Mouse (Mus musculus) lung, embryonic 14.5 days (tissue): ENCODE results near the gene A4galt. TPM values are rescaled to one million over a fixed set of nuclear protein-coding genes. Genes with fewer than 3 reads are reported as not detected.
A peak's percentile ranks its signal among the peaks of the same experiment; 100 is the strongest.

ENCODE experiments used
- ATAC-seq: fragments of 200-750 bp; cut with Nextera tagmentation; 2 replicates; pipeline ENCODE4 v1.8.0; 2017; ENCODE audit warnings: mild to moderate bottlenecking, moderate TSS enrichment, moderate library complexity; ENCODE audit not compliant: insufficient read depth
- DNase-seq: peaks from one replicate; pipeline ENCODE4 v3.0.0-alpha.2; 2015
- H3K27ac ChIP-seq: fragments of 300-500 bp; sonication (generic); 2 replicates; pipeline ENCODE4 v1.5.1; 2014; ENCODE audit warnings: low read depth, mild to moderate bottlenecking, moderate library complexity
- H3K27me3 ChIP-seq: fragments of 300-500 bp; sonication (generic); 2 replicates; pipeline ENCODE4 v1.6.1; 2014; ENCODE audit warnings: low read length, control low read depth; ENCODE audit not compliant: insufficient read depth
- H3K36me3 ChIP-seq: fragments of 300-500 bp; sonication (generic); 2 replicates; pipeline ENCODE4 v1.6.1; 2014; ENCODE audit warnings: control low read depth; ENCODE audit not compliant: insufficient read depth
- H3K4me1 ChIP-seq: fragments of 300-500 bp; sonication (generic); 2 replicates; pipeline ENCODE4 v1.6.1; 2014; ENCODE audit warnings: antibody characterized with exemption, control low read depth; ENCODE audit not compliant: insufficient read depth
- H3K4me2 ChIP-seq: fragments of 300-500 bp; sonication (generic); 2 replicates; pipeline ENCODE4 v1.6.1; 2014; ENCODE audit warnings: mild to moderate bottlenecking
- H3K4me3 ChIP-seq: fragments of 300-500 bp; sonication (generic); 2 replicates; pipeline ENCODE4 v1.5.1; 2014; ENCODE audit warnings: low read depth, low read length
- H3K9ac ChIP-seq: fragments of 300-500 bp; sonication (generic); 2 replicates; pipeline ENCODE4 v1.6.1; 2014
- H3K9me3 ChIP-seq: fragments of 300-500 bp; sonication (generic); 2 replicates; pipeline ENCODE4 v1.6.1; 2016; ENCODE audit warnings: low read depth, low read length, control low read depth
- CTCF ChIP-seq: IDR thresholded peaks from 2 replicates; pipeline ENCODE4 v1.5.1; 2016; ENCODE audit warnings: antibody characterized with exemption, low read depth
- WGBS: fragments of 180-500 bp; shearing (Covaris S2); extraction: QIAGEN DNeasy Blood & Tissue Kit; methylation state at CpG from one replicate; pipeline ENCODE4 v1.1.7; 2014; 5-methylcytosine and 5-hydroxymethylcytosine counted together
- polyA plus RNA-seq: library from polyadenylated mRNA; unstranded; fragments of >200 nt; fragmentation: Nextera tagmentation; extraction: Ambion mirVana; gene quantifications from 2 replicates; pipeline ENCODE4 v1.2.1, GENCODE M21; 2014

A4galt gene
- 2.4 TPM in 2 replicates for polyA plus RNA-seq

DNA sequence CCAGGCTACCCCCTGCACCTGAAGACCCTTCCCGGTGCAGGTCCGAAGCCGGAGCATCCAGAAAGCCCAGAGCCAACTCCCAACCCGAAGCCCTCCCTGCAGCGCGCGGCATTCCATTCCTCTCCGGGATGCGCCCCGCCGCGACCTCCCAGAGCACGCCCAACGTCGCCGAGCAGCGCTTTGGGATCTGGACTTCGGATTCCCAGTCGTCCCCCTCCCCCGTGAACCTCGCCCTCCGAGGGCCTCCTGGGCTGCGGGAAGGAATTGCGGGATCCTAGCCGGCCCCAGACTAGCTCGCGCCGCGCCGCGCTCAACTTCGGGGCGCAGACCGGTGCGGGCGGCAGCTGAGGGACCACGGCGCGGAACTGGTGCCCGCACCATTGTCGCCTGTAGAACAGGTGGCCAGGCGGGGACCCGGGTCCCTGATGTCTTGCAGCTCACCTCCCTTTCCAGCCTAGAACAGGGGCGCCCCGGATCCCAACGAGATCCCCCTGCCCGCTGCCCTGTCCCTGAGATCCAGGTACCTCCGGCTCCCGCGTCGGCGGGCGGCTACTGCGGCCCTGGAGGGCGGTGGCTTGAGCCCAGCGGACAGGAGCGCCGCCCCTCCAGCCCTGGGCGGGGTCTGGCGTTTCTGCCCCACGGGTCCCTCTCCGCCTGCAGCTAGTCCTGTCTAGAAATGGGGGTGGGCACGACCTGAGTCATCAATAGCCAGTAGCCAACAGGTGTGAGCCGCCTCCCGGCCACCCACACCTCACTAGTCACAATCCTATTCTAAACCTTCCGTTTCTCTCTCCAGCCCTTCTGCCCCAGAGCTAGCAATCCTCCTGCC is at the start of gene A4galt:
TSS of gene A4galt (minus strand) at position 599 of the 829 bp plus-strand sequence.
- Histone ChIP-seq H3K4me1 (no peaks in the 10 kb centered on the region), H3K9ac (peak within 1 kb of the TSS; percentile 55), H3K4me2 (peak within 1 kb of the TSS; percentile 89), H3K9me3 (no peaks in the 10 kb centered on the region), H3K27ac (no peak within 1 kb of the TSS), H3K36me3 (no peaks in the 10 kb centered on the region), H3K4me3 (peak within 1 kb of the TSS; percentile 51), H3K27me3 (peaks cover 28% of the 10 kb centered on the region)
- 2% methylated on average over 66 of the region's 66 CpGs for WGBS
- DNase-seq (peak; percentile 63), ATAC-seq (peak; percentile 42; the same call in 1 of the 2 replicates)
- TF ChIP-seq CTCF: no peak

DNA sequence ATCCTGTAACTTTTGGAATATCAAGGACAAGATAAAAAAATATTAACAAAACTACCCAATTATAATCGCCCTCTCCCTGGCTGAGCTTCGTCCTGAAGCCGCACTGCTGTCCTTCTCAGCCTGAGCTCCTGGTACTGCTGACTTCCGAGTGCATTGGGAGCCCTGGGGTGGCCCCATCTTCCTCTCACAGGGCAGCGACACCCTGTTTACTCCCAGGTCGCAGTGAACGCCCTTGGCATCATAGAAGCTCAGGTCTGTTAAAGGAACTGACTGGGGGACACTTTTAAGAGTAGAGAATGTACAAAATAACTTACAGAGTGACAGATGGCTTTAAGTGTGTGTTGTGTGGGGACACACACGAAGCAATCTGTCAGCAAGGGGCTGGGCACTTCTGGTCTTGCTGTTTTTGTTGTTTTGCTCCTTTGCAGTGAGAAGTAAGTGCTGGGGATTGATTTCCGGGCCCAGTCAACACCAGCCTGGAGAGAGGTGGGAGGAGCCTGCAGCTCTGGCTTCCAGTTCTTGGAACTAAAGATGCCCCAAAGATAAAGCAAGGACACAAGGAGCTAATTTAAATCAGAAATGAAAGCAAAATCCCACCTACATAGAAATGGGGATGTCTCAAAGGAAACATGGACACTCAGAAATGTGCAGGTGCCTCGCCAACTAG is 48.5 kb upstream of the A4galt start:
- ATAC-seq: no peak
- no peak overlapping the region for H3K27ac ChIP-seq
- no peak overlapping the region for H3K4me2 ChIP-seq
- TF ChIP-seq CTCF: no peak
- H3K27me3 ChIP-seq: no peaks in the 10 kb centered on the region
- H3K9ac ChIP-seq: no peak overlapping the region
- WGBS: 49% methylated on average over 10 of the region's 10 CpGs
- H3K4me1 ChIP-seq: peaks cover 4% of the 10 kb centered on the region; the same call in 1 of the 2 replicates
- H3K36me3 ChIP-seq: peaks cover 36% of the 10 kb centered on the region
- DNase-seq: no peak
- no peak overlapping the region for H3K4me3 ChIP-seq
- H3K9me3 ChIP-seq: no peaks in the 10 kb centered on the region

DNA sequence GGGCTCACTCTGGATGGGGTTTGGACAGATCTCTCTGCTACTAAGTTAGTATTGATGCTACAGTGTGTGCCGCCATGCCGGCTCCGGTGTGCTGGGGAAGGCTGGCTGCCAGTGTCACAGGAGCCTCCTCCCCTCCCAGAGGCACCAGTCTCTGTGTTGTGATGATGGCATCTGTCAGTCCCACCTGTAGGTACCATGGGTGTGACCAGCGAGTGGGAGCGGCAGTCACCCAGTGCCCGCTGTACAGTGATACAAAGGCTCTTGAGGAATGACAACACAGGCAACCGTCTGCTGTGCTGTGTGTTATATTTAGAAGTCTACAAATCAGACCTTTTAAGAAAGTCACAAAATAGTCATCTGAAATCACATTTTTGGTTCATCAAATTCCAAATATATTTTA is 47.9 kb upstream of the A4galt start:
- H3K9me3 ChIP-seq: no peaks in the 10 kb centered on the region
- no peak overlapping the region for H3K27ac ChIP-seq
- H3K36me3 ChIP-seq: peaks cover 30% of the 10 kb centered on the region
- 83% methylated on average over 7 of the region's 7 CpGs for WGBS
- no peak overlapping the region for H3K9ac ChIP-seq
- DNase-seq: no peak
- H3K4me1 ChIP-seq: peaks cover 4% of the 10 kb centered on the region; the same call in 1 of the 2 replicates
- no peak overlapping the region for H3K4me3 ChIP-seq
- TF ChIP-seq CTCF: no peak
- no peaks in the 10 kb centered on the region for H3K27me3 ChIP-seq
- no peak overlapping the region for H3K4me2 ChIP-seq
- ATAC-seq: no peak

DNA sequence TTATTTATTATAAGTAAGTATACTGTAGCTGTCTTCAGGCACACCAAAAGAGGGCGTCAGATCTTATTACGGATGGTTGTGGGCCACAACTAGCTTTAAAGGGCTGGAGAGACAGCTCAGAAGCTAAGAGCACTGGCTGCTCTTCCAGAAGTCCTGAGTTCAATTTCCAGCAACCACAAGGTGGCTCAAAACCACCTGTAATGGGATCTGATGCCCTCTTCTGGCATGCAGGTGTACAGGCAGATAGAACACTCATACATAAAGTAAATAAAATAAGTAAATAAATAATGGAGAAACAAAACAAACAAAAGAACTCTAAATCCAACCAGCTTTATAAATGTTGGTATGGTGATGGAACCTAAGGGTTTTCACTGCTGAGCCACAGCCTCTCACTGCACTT is 47.2 kb upstream of the A4galt start:
- WGBS: 88% methylated on average over 2 of the region's 2 CpGs
- Histone ChIP-seq H3K9ac (no peak overlapping the region), H3K36me3 (peaks cover 24% of the 10 kb centered on the region), H3K4me1 (peaks cover 3% of the 10 kb centered on the region; the same call in 1 of the 2 replicates), H3K4me3 (no peak overlapping the region), H3K9me3 (no peaks in the 10 kb centered on the region), H3K27ac (no peak overlapping the region), H3K4me2 (no peak overlapping the region), H3K27me3 (no peaks in the 10 kb centered on the region)
- DNase-seq (no peak), ATAC-seq (no peak)
- peak; percentile 28; the same call in 1 of the 2 replicates for TF ChIP-seq CTCF

DNA sequence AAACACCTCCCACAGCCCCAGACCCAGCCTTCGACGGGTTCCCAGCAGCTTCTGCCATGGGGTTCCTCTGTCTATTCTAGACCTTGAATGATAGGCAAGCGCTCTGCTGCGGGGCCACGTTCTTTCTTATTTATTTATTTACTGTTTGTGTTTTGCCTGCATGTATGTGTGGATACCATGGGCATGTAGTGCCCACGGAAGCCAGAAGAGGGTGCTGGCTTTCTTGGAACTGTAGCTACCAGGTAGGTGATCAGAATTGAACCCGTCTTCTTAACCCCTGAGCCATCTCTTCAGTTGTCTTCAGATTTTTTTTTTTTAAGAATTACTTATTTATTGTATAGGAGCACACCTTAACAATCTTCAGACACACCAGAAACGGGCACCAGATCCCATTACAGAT is 46.7 kb upstream of the A4galt start:
- 83% methylated on average over 8 of the region's 8 CpGs for WGBS
- peaks cover 21% of the 10 kb centered on the region for H3K36me3 ChIP-seq
- H3K4me3 ChIP-seq: no peak overlapping the region
- TF ChIP-seq CTCF: peak; percentile 27
- no peaks in the 10 kb centered on the region for H3K27me3 ChIP-seq
- H3K4me1 ChIP-seq: peaks cover 7% of the 10 kb centered on the region; the same call in 1 of the 2 replicates
- no peak overlapping the region for H3K27ac ChIP-seq
- ATAC-seq (no peak), DNase-seq (no peak)
- H3K4me2 ChIP-seq: no peak overlapping the region
- no peak overlapping the region for H3K9ac ChIP-seq
- H3K9me3 ChIP-seq: no peaks in the 10 kb centered on the region

DNA sequence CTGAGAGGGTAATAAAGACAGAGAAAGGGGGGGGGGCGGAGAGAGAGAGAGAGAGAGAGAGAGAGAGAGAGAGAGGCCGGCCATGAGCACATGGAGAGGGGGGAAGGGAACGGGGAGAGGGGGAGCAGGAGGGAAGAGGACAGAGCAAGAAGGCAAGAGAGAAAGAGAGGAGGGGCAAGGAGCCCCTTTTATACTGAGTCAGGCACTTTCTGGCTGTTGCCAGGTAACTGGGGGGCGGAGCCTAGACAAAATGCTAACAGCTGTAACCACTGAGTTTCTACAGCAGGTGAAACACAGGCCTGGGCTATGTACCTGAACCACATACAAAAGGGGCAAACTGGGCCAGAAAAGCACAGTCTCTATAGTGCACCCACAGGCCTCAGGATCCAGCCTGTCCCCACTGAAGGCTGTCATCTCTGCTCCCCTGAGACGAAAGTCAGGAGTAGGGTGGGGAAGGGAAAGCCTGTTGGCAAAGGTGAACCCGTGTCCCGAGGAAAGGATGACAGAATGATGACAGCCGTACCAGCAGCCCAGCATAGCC is 45.3 kb upstream of the A4galt start:
- WGBS: 44% methylated on average over 7 of the region's 8 CpGs
- Histone ChIP-seq H3K4me2 (no peak overlapping the region), H3K36me3 (peaks cover 10% of the 10 kb centered on the region; the same call in 1 of the 2 replicates), H3K9me3 (no peaks in the 10 kb centered on the region), H3K9ac (no peak overlapping the region), H3K27me3 (no peaks in the 10 kb centered on the region), H3K4me1 (peaks cover 9% of the 10 kb centered on the region; the same call in 1 of the 2 replicates), H3K4me3 (no peak overlapping the region), H3K27ac (no peak overlapping the region)
- DNase-seq: peak; percentile 46
- TF ChIP-seq CTCF: no peak
- ATAC-seq: peak; percentile 31

DNA sequence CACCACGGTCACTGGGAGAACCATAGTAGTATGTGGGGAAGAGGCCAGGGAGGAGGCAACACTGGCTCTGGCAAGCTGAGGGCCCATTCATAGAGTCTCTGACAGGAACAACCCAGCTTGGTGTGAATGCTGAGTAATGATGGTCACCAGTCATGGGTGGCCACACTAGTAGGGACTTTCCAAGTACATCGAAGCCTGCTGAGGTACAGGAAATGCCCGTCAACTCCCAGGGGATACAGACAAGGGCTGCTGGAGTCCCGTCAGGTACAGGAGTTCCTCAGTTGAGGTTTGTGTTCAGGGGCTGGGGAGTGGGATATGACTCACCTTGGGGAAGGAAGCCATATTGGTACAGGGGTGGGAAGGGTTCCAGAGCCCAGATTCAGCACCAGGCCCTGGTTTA is 44.5 kb upstream of the A4galt start:
- WGBS: 82% methylated on average over 4 of the region's 4 CpGs
- no peak overlapping the region for H3K27ac ChIP-seq

More for the DNA sequence above, 44.5 kb upstream of the A4galt start:
- no peak for TF ChIP-seq CTCF
- no peak overlapping the region for H3K4me3 ChIP-seq
- no peaks in the 10 kb centered on the region for H3K9me3 ChIP-seq
- H3K36me3 ChIP-seq: peaks cover 10% of the 10 kb centered on the region; the same call in 1 of the 2 replicates
- ATAC-seq: no peak
- H3K4me2 ChIP-seq: no peak overlapping the region
- no peak for DNase-seq
- H3K4me1 ChIP-seq: peaks cover 9% of the 10 kb centered on the region; the same call in 1 of the 2 replicates
- H3K9ac ChIP-seq: no peak overlapping the region
- H3K27me3 ChIP-seq: no peaks in the 10 kb centered on the region
